Mouse (Mus musculus) liver, embryonic 14.5 days (tissue): ENCODE data around the gene Hnrnpa0.

Experiments
- CTCF ChIP-seq: IDR thresholded peaks from 2 replicates; pipeline ENCODE4 v1.5.1; 2016; ENCODE audit warnings: antibody characterized with exemption, low read depth, control low read depth
- EP300 ChIP-seq: IDR thresholded peaks from 2 replicates; pipeline ENCODE4 v1.6.1; 2016; ENCODE audit warnings: antibody characterized with exemption, low read depth

DNA sequence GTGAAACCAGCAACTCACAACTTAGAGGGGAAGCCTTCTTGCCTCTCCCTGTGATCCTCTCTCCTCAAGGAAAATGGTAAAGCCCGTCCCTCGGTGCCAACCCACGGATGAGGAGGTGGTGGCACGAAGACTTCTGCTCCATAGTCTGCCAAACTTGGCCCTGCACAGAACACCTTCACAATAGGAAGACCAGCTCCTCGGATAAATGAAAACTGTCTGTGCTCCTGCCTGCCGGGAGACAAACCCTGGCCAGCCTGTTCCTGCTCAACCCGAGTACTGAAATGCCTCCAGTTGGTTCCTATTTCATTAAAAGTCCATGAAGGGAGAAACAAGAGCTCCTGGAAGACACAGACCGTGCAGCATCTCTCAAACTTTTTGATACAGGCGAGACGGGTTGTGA, 16.2 kb downstream of the Hnrnpa0 start:
- TF ChIP-seq EP300 (no peak), CTCF (no peak)
